Mouse (Mus musculus) liver, embryonic 15.5 days (tissue): ENCODE data around the gene Tuba1b. TPM values are rescaled to one million over a fixed set of nuclear protein-coding genes. Genes with fewer than 3 reads are reported as not detected.
A peak's percentile ranks its signal among the peaks of the same experiment; 100 is the strongest.

Experiments used
- ATAC-seq: fragments of 200-750 bp; cut with Nextera tagmentation; 2 replicates; pipeline ENCODE4 v1.8.0; 2017; ENCODE audit warnings: moderate number of reproducible peaks, mild to moderate bottlenecking, moderate library complexity; ENCODE audit not compliant: insufficient read depth
- H3K27ac ChIP-seq: fragments of 300-500 bp; sonication (generic); replicated peaks from 2 replicates; pipeline ENCODE4 v1.5.1; 2015; ENCODE audit warnings: mild to moderate bottlenecking, inconsistent platforms
- H3K27me3 ChIP-seq: fragments of 300-500 bp; sonication (generic); 2 replicates; pipeline ENCODE4 v1.6.1; 2015; ENCODE audit warnings: mild to moderate bottlenecking, inconsistent platforms
- H3K36me3 ChIP-seq: fragments of 300-500 bp; sonication (generic); replicated peaks from 2 replicates; pipeline ENCODE4 v1.6.1; 2015; ENCODE audit warnings: moderate library complexity, mild to moderate bottlenecking, inconsistent platforms
- H3K4me1 ChIP-seq: fragments of 300-500 bp; sonication (generic); replicated peaks from 2 replicates; pipeline ENCODE4 v1.6.1; 2015; ENCODE audit warnings: inconsistent platforms
- H3K4me2 ChIP-seq: fragments of 300-500 bp; sonication (generic); 2 replicates; pipeline ENCODE4 v1.6.1; 2015; ENCODE audit warnings: moderate library complexity, mild to moderate bottlenecking, inconsistent platforms
- H3K4me3 ChIP-seq: fragments of 300-500 bp; sonication (generic); replicated peaks from 2 replicates; pipeline ENCODE4 v1.5.1; 2015; ENCODE audit warnings: mild to moderate bottlenecking, inconsistent platforms
- H3K9ac ChIP-seq: fragments of 300-500 bp; sonication (generic); 2 replicates; pipeline ENCODE4 v1.6.1; 2015; ENCODE audit warnings: moderate library complexity, mild to moderate bottlenecking, inconsistent platforms
- H3K9me3 ChIP-seq: fragments of 300-500 bp; sonication (generic); replicated peaks from 2 replicates; pipeline ENCODE4 v1.6.1; 2016; ENCODE audit warnings: inconsistent platforms
- WGBS: fragments of 180-500 bp; shearing (Covaris S2); methylation state at CpG from one replicate; pipeline ENCODE4 v1.1.7; 2015; ENCODE audit warnings: mixed read lengths; ENCODE audit not compliant: insufficient replicate concordance; 5-methylcytosine and 5-hydroxymethylcytosine counted together
- polyA plus RNA-seq: library from polyadenylated mRNA; unstranded; fragments of >200 nt; fragmentation: Nextera tagmentation; extraction: Ambion mirVana; gene quantifications from 2 replicates; pipeline ENCODE4 v1.2.1, GENCODE M21; 2015

The Tuba1b gene
- polyA plus RNA-seq, 1 experiment from 2014 or later = 1,053 TPM

- 4% methylated on average over 38 of the region's 38 CpGs for WGBS
- Histone ChIP-seq H3K36me3 (no peaks in the 10 kb centered on the region), H3K9ac (no peak overlapping the region), H3K9me3 (no peaks in the 10 kb centered on the region), H3K27ac (no peak overlapping the region), H3K4me1 (peaks cover 69% of the 10 kb centered on the region), H3K4me3 (peak overlapping the region; percentile 52), H3K27me3 (peaks cover 89% of the 10 kb centered on the region), H3K4me2 (peak overlapping the region; percentile 72)
- no peak for ATAC-seq
Observed at GRCm38 (mm10) chr15:98894746-98895634, 39.4 kb downstream of the Tuba1b start.

DNA sequence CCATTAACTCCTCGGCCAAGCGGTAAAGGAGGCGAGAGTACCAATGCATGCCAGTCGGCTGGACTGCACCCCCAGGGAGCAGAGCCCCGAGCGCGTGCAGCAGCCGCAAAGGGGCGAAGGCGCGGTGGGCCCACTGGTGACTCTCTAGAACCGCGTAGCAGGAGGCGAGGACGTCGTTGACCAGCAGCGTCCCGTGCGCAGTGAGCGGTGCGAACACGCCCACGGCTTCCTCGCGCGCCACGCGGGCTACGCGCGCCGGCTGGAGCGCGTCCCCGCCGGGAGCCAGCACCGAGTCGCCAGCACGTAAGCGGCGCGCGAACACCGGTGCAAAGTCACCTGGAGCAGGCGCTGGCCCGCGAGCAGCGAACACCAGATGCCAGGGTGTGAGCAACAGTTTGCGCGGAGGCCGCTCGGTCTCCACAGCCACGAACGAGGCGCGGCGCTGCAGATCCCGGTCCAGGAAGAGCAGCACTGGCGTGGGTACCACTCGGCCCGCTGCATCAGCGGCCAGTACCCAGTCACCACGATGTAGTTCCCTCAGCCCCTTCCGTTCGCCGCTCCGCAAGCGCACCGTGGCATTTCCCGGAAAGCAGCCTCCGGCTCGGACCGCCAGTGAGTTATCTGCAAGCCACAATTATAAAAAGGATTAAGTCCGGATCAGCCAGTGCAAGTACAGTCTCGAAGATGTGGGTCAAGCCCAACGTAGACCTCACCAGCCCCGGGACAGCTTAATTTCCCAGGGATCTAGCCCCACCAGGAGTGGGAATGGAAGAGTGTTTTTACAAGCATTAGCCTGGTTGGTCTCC lies 40.2 kb downstream of the Tuba1b start, which contains the start of gene Rhebl1:
Gene Rhebl1, minus strand, starts transcription at position 601 of the 806 bp plus-strand sequence.
- peaks cover 69% of the 10 kb centered on the region for H3K4me1 ChIP-seq
- no peak for ATAC-seq
- under 1% methylated on average over 76 of the region's 77 CpGs for WGBS
- peak within 1 kb of the TSS; percentile 72 for H3K4me2 ChIP-seq
- H3K27me3 ChIP-seq = peaks cover 82% of the 10 kb centered on the region
- no peak within 1 kb of the TSS for H3K27ac ChIP-seq
- peak within 1 kb of the TSS; percentile 52 for H3K4me3 ChIP-seq
- H3K9me3 ChIP-seq = no peaks in the 10 kb centered on the region
- H3K9ac ChIP-seq = no peak within 1 kb of the TSS
- H3K36me3 ChIP-seq = no peaks in the 10 kb centered on the region

DNA sequence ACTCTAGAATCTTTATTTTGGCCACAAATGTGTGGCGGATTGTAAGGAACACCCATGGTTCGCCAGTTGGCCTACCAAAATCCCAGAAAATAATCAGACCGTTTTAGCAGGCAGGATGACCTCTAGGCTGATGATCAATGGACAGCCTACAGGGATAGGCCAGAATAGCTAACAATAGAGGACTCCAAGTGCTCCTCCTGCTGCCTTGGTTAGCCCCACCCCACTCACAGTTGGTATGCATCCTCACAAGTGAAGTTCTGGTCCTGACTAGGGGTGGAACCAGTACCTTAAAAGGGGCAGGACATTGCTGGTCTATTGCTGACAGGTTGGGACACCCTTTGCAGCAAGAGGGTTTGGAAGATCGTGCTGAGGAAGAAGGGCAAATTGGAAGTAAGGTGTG lies 41.3 kb downstream of the Tuba1b start:
- Histone ChIP-seq H3K4me1 (peaks cover 64% of the 10 kb centered on the region), H3K27me3 (peaks cover 79% of the 10 kb centered on the region)
- WGBS = 49% methylated on average over 4 of the region's 4 CpGs

GRCm38 (mm10) chr15:98891907-98892606 lies 42.3 kb downstream of the Tuba1b start:
- WGBS = 10% methylated on average over 6 of the region's 6 CpGs

More for the DNA sequence above, 41.3 kb downstream of the Tuba1b start:
- no peak overlapping the region for H3K27ac ChIP-seq
- H3K9ac ChIP-seq = no peak overlapping the region
- H3K9me3 ChIP-seq = no peaks in the 10 kb centered on the region
- no peak overlapping the region for H3K4me3 ChIP-seq
- no peaks in the 10 kb centered on the region for H3K36me3 ChIP-seq
- H3K4me2 ChIP-seq = no peak overlapping the region
- ATAC-seq = no peak

GRCm38 (mm10) chr15:98891198-98891742 lies 43.1 kb downstream of the Tuba1b start:
- H3K36me3 ChIP-seq = no peaks in the 10 kb centered on the region
- 20% methylated on average over 19 of the region's 19 CpGs for WGBS
- no peak for ATAC-seq
- H3K4me2 ChIP-seq = peak overlapping the region; percentile 42
- H3K9me3 ChIP-seq = no peaks in the 10 kb centered on the region
- peaks cover 69% of the 10 kb centered on the region for H3K27me3 ChIP-seq
- H3K4me1 ChIP-seq = peaks cover 48% of the 10 kb centered on the region
- no peak overlapping the region for H3K4me3 ChIP-seq
- no peak overlapping the region for H3K27ac ChIP-seq
- no peak overlapping the region for H3K9ac ChIP-seq

More at GRCm38 (mm10) chr15:98891907-98892606, 42.3 kb downstream of the Tuba1b start:
- H3K36me3 ChIP-seq = no peaks in the 10 kb centered on the region
- no peak overlapping the region for H3K4me3 ChIP-seq
- H3K27ac ChIP-seq = no peak overlapping the region
- no peaks in the 10 kb centered on the region for H3K9me3 ChIP-seq
- ATAC-seq = 0 out of 2 replicates have a peak, but pooled peaks have one; percentile 32
- H3K27me3 ChIP-seq = peaks cover 72% of the 10 kb centered on the region
- no peak overlapping the region for H3K9ac ChIP-seq
- H3K4me2 ChIP-seq = peak overlapping the region; percentile 42; the same call in 1 of the 2 replicates
- H3K4me1 ChIP-seq = peaks cover 55% of the 10 kb centered on the region

- no peak overlapping the region for H3K4me2 ChIP-seq
- ATAC-seq = no peak
- H3K27me3 ChIP-seq = peaks cover 32% of the 10 kb centered on the region
- peaks cover 15% of the 10 kb centered on the region for H3K4me1 ChIP-seq
- no peaks in the 10 kb centered on the region for H3K36me3 ChIP-seq
- H3K9me3 ChIP-seq = no peaks in the 10 kb centered on the region
- H3K4me3 ChIP-seq = no peak overlapping the region
- no peak overlapping the region for H3K27ac ChIP-seq
- H3K9ac ChIP-seq = no peak overlapping the region
- 79% methylated on average over 7 of the region's 7 CpGs for WGBS
Observed at GRCm38 (mm10) chr15:98887526-98887925, 46.8 kb downstream of the Tuba1b start.

- WGBS = 59% methylated on average over 8 of the region's 8 CpGs
- no peak overlapping the region for H3K4me2 ChIP-seq
- H3K4me3 ChIP-seq = no peak overlapping the region
- H3K27ac ChIP-seq = no peak overlapping the region
- peaks cover 26% of the 10 kb centered on the region for H3K27me3 ChIP-seq
- H3K9ac ChIP-seq = no peak overlapping the region
- H3K4me1 ChIP-seq = peaks cover 14% of the 10 kb centered on the region
- no peak for ATAC-seq
- H3K36me3 ChIP-seq = no peaks in the 10 kb centered on the region
- H3K9me3 ChIP-seq = no peaks in the 10 kb centered on the region
Observed at GRCm38 (mm10) chr15:98886667-98887387, 47.5 kb downstream of the Tuba1b start.

DNA sequence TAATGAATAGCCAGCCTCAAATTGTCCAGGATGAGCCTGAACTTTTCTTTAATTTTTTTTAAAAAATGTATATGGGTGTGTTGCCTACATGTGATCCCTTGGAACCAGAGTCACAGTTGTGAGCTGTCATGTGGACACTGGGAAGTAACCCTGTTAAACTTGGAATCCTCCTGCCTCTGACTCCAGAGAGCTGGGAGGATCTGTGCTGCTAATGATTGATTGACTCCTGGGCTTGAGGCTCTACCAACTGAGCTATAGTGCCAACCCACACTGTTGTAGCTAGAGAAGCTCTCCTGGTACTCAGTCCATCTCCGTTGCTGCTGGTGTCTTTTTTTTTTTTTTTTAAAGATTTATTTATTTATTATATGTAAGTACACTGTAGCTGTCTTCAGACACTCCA lies 50.3 kb downstream of the Tuba1b start:
- Histone ChIP-seq H3K4me1 (peaks cover 27% of the 10 kb centered on the region), H3K9me3 (no peaks in the 10 kb centered on the region), H3K36me3 (no peaks in the 10 kb centered on the region), H3K27ac (no peak overlapping the region), H3K9ac (no peak overlapping the region), H3K4me3 (no peak overlapping the region), H3K4me2 (no peak overlapping the region), H3K27me3 (peaks cover 15% of the 10 kb centered on the region; the same call in 1 of the 2 replicates)
- ATAC-seq = no peak
- 41% methylated on average over 1 of the region's 1 CpGs for WGBS

DNA sequence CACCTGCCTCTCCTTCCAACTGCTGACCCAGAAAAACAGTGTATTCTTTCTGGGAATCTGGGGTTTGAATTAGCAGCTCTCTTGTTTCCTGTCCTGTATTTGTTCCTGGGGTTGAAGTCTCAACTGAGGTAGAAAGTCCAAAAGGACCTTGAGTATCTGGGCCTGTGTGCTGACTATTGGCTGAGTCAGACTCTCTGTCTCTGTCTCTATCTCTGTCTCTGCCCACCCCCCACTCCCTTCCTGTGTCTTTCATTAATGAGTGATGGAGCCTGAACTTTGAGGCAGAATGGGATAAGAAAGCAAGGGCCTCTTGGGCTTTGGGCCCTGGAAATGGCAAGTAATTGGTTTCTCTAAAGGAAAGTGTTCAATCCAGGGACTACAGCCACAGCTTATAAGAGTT lies 50.7 kb downstream of the Tuba1b start:
- Histone ChIP-seq H3K36me3 (no peaks in the 10 kb centered on the region), H3K9me3 (no peaks in the 10 kb centered on the region), H3K4me1 (peaks cover 27% of the 10 kb centered on the region), H3K9ac (no peak overlapping the region), H3K4me3 (no peak overlapping the region), H3K27ac (no peak overlapping the region), H3K27me3 (peaks cover 14% of the 10 kb centered on the region; the same call in 1 of the 2 replicates), H3K4me2 (no peak overlapping the region)
- ATAC-seq = no peak

DNA sequence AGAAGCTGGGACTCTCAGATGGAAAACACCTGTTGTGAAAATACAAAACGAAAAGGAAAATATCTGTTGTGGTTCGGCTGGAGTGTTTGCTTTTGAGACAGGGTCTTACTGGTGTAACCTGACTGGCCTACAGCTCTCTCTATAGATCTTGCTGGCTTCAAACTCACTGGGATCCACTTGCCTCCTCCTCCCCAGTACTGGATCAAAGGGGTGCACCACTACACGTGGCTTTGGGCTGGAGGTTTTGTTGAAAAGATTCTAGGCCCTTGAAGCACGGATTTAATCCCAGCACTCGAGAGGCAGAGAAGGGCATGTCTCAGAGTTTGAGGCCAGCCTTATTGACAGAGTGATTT lies 52.7 kb downstream of the Tuba1b start:
- Histone ChIP-seq H3K4me2 (peak overlapping the region; percentile 86), H3K27me3 (0 out of 2 replicates have a peak, but pooled peaks cover under 1% of the 10 kb centered on the region), H3K4me3 (peak overlapping the region; percentile 82), H3K9ac (peak overlapping the region; percentile 10; the same call in 1 of the 2 replicates), H3K27ac (peak overlapping the region; percentile 94), H3K36me3 (no peaks in the 10 kb centered on the region), H3K4me1 (peaks cover 33% of the 10 kb centered on the region), H3K9me3 (no peaks in the 10 kb centered on the region)
- 18% methylated on average over 5 of the region's 5 CpGs for WGBS
- peak; percentile 4; the same call in 1 of the 2 replicates for ATAC-seq
